Mouse (Mus musculus): Measurements from ENCODE around the gene Ssc5d.
A peak's percentile ranks its signal among the peaks of the same experiment; 100 is the strongest.

The Ssc5d gene

GRCm38 (mm10) chr7:4919971-4920370, 5.6 kb upstream of the Ssc5d start:
- no peak for DNase-seq (ENCODE audit: low spot score)

DNA sequence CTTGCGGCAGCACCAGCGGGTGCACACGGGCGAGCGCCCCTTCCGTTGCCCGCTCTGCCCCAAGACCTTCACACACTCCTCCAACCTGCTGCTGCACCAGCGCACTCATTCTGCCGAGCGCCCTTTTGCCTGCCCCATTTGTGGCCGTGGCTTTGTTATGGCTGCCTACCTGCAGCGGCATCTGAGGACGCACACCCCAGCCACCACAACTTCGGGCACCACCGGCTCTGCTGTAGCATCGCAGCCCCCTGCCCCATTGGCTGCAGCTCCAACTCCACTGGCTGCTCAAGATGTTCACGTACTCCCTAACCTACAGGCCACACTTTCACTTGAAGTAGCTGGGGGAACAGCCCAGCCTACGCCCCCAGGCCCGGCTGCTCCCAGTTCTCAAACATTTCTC, 5.1 kb upstream of the Ssc5d start:
- no peak for DNase-seq (ENCODE audit: low spot score)

GRCm38 (mm10) chr7:4920976-4921823, 4.4 kb upstream of the Ssc5d start:
- no peak for DNase-seq (ENCODE audit: low spot score)

DNA sequence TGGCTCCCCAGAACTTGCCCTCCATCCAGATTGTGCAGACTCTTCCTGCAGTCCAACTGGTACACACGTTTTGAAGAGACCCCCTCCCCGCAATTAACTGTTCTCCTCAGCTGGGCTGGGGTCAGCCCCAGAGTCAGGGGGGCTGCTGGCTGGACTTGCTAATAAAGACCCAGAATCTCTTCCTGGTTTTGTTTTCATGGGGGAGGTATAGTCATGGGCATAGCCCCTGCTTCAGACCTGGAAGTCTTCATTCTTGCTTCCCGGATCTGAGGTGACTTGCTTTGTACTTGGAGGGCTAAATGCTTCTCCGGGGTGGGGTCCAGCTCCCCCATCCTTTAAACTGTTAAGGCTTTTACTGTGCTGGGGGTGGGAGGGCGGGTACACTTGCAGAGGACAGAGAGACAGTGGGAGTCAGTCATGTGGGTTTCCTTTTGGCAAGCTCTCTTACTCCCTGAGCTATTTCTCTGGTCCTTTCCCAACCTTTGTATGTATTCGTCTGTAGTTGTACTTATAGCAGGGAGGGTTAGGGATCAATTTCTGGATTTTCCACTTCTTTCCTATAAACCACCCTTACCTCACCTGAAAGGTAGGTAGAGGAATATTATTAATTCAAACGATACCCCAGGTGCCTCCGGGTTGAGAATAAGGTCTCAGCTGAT, 3.6 kb upstream of the Ssc5d start, which contains the start of gene Nat14:
TSS of gene Nat14 (plus strand) at position 205 of the 659 bp plus-strand sequence.
- no peak for DNase-seq (ENCODE audit: low spot score)

- DNase-seq (ENCODE audit: low spot score): peak; percentile 66
Observed at GRCm38 (mm10) chr7:4922508-4922907, 3.1 kb upstream of the Ssc5d start.

DNA sequence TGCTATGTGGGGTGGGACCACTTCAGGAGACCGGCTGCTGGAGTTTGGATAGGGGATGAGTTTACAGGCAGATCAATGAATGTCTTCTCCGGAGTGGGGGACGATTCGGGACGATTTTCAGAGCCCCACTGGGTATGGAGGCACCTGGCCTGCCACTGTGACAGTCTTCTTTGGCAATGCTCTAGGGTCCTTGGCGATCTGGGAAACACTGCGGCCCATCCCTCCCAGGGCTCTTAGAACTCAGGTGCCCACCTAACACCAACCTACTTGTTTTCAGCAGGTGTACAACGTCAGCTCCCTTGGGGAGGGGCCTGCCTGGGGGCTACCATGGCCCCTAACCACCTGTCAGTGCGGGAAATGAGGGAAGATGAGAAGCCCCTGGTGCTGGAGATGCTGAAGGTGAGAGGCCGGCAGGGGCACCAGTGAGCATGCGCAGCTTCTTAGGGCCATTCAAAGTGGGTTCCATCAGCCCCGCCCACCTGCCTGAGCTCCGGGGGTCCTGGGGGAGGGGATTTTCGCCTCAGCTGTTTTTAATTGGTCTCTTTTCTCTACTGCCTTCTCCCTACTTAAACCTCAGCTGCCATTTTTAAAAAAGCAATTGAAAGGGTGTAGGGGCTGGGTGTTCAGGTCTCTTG, 2.5 kb upstream of the Ssc5d start:
- DNase-seq (ENCODE audit: low spot score): no peak

DNA sequence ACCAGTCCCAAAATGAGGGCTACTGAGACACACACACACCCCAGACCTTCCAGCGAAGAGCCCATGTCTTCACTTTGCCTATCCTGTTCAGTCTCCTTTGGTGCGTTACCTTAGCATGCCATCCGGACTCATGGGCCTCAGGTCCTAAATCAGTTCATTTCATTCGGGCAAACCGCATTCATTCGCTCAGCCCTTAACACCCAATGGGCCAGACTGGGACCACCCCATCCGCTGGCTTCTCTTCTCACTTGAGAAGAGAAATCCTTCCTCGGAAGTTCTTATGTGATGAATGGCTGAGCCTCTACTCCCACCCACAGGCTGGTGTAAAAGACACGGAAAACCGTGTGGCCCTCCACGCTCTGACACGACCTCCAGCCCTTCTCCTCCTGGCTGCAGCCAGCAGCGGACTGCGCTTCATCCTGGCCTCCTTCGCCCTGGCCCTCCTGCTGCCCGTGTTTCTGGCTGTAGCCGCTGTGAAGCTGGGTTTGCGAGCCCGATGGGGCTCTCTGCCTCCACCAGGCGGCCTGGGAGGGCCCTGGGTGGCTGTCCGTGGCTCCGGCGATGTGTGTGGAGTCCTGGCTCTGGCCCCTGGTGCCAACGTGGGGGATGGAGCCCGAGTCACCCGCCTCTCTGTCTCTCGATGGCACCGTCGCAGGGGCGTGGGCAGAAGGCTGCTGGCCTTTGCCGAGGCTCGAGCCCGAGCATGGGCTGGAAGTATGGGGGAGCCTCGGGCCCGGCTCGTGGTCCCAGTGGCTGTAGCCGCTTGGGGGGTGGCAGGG, 1.8 kb upstream of the Ssc5d start:
- no peak for DNase-seq (ENCODE audit: low spot score)

DNA sequence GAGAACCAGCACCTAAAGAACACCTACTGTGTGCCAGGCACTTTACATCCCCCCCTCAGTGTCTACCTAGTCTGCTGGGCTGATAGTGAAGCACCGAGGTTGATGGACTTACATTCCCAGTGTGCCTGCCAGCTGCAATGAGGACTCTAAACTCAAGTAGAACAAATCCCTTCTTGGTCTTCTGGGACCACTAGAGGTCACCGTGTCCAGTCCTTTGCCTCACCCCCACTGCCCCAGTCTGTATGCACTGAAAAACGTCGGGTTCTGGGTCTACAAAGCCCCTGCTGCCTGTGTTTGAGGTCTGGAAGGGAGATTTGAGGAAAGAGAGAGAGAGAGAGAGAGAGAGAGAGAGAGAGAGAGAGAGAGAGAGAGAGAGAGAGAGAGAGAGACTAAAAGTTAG, 1.1 kb upstream of the Ssc5d start:
- DNase-seq (ENCODE audit: low spot score): no peak

DNA sequence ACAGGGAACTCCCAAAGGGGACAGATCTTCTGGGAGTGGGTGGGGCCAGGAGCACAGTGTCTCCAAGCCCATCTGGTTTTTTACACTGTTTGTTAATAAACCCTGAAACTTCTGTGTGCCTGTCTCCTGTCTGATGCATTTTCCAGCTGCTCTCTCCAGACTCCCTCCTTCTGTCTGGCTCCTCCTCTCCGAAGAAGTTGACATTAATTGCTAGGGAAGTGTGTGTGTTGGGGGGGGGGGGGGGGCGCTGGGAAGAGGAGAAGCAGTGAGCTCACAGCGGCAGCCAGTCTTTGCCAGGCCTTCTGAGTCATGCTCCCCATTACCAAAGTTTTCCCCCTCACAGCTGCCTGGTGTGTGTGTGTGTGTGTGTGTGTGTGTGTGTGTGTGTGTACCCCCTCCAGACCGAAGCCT, 689 bp upstream of the Ssc5d start:
- DNase-seq (ENCODE audit: low spot score): no peak

DNA sequence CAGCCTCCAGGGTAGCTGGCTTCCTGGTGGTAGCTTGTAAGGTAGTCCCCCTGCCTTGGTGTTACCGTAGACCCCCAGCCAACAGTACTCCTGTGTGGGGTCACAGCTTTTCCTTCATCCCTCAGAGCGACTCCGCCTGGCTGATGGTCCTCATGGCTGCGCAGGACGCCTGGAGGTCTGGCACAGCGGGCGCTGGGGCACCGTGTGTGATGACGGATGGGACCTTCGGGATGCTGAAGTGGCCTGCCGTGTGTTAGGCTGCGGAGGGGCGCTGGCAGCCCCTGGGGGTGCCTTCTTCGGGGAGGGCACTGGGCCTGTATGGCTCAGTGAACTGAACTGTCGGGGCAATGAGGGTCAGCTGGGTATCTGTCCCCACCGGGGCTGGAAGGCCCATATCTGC, 1.3 kb downstream of the Ssc5d start:
- no peak for DNase-seq (ENCODE audit: low spot score)

DNA sequence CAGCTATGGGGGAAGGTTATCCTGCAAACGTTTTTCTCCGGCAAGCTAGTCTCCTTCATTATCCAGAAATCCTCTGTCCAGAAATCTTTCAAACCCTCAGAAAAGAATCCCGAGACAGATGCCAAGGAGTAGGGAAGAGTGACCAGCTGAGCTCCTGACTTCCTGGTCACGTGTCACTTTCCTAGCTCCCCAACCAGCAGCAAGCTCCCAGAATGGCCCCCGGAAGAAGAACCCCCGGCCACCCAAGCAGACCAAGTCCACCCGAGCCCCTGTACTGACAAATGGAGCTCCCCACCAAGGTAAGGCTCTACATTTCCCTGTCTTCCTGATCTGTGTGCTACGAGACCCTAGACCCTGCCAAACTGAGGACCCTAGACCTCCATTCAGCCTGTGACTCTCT, 2.1 kb downstream of the Ssc5d start:
- no peak for DNase-seq (ENCODE audit: low spot score)

DNA sequence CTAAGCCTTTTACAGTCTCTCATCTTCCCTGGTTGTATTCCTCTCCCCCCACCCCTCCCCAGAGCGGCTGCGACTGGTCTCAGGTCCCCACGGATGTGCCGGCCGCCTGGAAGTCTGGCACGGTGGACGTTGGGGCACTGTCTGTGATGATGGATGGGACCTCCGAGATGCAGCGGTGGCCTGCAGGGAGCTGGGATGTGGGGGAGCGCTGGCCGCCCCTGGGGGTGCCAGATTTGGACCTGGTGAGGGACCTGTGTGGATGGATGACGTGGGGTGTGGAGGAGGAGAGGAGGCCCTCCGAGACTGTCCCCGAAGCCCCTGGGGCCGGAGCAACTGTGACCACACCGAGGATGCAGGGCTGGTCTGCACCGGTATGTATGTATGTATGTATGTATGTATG, 2.7 kb downstream of the Ssc5d start:
- no peak for DNase-seq (ENCODE audit: low spot score)

DNA sequence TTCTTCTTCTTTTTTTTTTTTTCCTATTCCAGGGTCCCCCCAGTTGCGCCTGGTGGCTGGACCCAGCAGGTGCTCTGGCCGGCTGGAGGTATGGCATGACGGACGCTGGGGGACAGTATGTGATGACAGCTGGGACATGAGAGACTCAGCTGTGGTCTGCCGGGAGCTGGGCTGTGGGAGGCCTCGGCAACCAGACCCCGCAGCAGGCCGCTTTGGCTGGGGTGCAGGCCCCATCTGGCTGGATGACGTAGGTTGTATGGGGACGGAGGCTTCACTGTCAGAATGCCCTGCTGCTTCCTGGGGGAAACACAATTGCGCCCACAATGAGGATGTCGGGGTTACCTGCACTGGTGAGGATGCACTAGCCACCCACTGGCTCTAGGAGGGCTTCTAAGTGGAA, 7.5 kb downstream of the Ssc5d start:
- no peak for DNase-seq (ENCODE audit: low spot score)

DNA sequence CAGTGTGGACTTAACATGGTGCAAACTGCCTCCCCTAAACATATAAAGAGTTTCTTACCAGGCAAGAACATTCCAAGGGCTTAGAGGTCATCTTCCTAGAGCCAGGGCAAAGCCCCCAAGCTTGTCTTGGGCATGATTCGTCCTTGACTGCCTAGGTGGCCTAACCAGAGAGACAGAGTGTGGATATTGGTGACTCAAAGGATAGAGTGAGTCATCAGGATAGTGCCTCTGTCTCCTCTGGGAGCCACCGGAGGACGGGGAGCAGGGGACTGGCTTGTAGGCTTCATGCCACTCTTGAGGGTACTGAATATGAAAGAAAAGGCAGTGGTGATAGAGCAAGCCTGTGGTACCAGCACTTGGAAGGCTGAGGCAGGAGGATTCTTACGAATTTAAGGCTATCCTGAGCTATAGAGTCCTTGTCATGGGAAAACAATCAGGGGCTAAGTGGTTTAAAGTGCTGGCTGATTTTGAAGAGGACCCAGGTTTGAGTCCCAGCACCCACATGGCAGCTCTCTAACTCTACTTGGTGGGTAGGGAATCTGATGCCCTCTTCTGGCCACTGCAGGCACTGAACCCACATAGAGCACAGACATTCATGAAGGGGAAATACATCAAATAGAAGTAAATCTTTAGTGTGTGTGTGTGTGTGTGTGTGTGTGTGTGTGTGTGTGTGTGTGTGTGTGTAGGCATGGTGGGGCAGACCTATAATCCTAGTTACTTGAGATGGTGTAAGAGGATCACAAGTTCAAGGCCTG, 8.8 kb downstream of the Ssc5d start:
- DNase-seq (ENCODE audit: low spot score): no peak

DNA sequence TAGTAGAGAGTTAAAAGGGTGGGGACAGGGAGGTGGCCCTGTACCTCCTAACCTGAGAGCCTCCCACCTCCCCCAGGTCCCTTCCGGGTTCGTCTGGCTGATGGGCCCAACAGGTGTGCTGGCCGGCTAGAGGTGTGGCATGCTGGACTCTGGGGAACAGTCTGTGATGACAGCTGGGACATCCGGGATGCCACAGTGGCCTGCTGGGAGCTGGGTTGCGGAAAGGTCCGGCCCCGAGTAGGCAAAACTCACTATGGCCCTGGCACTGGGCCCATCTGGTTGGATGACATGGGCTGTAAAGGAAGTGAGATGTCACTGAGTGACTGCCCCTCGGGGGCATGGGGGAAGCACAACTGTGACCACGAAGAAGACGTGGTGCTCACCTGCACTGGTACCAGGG, 11.2 kb downstream of the Ssc5d start:
- DNase-seq (ENCODE audit: low spot score): no peak

- no peak for DNase-seq (ENCODE audit: low spot score)
Observed at GRCm38 (mm10) chr7:4937392-4937791, 11.8 kb downstream of the Ssc5d start.

DNA sequence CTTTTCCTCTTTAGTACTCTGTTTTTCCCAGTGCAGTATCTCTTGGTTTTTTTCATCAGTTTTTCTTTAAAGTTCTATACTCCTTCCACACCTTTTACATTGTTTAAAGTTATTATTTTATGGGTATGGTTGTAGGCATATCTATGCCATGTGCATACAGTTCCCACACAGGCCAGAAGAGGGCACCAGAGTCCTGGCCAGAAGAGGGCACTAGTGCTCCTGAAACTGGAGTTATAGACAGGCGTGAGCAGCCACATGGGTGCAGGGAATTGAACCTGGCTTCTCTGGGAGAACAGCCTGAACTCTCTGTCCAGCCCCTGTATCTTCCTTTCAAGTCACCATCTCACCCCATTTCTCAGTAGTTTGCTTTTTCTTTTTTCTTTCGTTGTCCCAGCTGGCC, 12.9 kb downstream of the Ssc5d start:
- DNase-seq (ENCODE audit: low spot score): peak; percentile 72

DNA sequence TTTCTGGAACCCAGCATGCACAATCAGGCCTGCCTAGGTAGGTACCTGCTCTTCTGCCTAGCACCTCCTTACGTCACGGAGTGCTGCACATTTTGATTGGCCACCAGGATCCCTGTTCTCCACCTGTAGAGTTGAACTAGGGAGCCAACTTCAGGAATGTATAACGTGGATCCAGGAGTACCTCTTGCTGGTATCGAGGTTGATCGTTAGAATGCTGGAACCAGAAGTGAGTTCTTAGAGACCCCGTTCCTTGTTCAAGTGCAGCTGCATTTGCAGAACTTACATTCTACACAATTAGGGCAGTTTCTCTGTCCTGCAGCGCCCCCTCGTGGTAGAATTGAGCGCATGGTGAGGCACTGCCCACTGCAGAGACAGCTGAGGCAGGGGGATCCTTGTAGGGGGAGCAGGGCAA, 14.5 kb downstream of the Ssc5d start:
- DNase-seq (ENCODE audit: low spot score): peak; percentile 80

DNA sequence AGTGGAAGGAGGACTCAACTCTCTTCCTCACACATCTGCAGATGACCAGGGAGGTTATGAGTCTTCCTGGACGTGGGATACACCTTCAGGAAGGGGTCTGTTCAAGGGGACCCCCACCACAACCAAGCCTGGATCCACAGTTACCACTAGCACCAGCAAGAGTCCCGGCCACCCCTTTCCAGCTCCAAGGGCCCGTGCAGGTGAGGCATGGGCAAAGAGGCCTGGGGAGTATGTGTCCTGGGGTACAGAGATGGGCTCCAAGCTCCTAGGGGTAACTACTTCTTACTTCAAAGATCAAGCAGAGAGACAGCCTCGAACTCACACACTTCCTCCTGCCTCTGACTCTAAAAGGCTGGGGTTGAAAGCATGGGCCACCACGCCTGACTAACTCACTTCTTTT, 17.1 kb downstream of the Ssc5d start:
- DNase-seq (ENCODE audit: low spot score): no peak

DNA sequence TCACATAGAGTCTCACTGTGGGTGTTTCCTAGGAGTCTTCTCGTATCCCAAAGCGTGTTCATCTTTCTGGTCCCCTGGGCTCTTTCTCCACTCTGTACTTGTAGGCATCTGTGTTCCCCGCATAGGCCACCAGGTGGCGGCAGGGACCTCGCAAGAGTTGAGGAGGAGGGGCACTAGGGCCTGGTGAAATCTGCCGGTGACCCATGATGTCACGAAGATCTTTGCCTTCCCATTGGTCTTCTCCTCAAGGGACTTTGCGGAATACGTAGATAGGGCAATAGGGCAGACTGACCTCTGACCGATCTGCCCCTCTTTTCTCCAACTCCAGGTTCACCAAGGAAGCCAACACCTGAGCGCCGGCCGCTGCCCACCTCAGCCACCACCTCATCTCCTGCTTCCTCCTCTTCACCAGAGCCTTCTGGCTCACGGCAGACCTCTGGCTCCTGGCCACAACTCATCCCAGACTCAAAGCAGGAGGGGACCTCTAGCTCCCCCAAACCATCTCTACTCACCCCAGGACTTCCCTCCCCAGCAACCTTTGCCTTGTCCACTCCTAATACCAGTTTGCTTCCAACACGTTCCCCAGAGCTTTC, 17.7 kb downstream of the Ssc5d start:
- peak; percentile 89 for DNase-seq (ENCODE audit: low spot score)

DNA sequence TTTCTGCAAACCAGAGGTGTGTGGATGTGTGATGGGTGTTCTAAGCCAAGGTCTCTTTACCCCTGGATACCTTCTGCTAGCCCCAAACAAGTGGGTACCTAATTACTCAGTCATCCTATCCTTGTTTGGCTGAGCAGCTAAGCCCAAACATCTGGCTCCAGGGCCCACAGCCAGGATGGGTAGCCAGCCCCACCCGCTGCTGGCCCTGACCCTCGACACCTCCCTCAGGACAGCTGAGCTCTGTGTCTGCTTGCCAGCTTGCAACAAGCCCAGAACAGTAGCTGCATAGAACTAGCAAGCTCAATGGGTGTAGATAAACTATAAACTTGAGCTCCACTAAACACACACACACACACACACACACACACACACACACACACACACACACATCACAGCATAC, 22.3 kb downstream of the Ssc5d start:
- no peak for DNase-seq (ENCODE audit: low spot score)
